Mouse (Mus musculus) kidney, embryonic 14.5 days (tissue): ENCODE data around the gene Gm16427. TPM values are rescaled to one million over a fixed set of nuclear protein-coding genes. Genes with fewer than 3 reads are reported as not detected.
"Not testable (repeated sequence)": the region's sequence is repeated elsewhere in the genome, so short reads cannot be mapped to it uniquely, and the experiment has no call there.

ENCODE experiments used
- ATAC-seq: fragments of 200-750 bp; cut with Nextera tagmentation; 2 replicates; pipeline ENCODE4 v1.8.0; 2017; ENCODE audit warnings: moderate number of reproducible peaks, mild to moderate bottlenecking, moderate TSS enrichment, moderate library complexity; ENCODE audit not compliant: low FRiP score, low TSS enrichment
- H3K27ac ChIP-seq: fragments of 300-500 bp; sonication (generic); 2 replicates; pipeline ENCODE4 v1.5.1; 2014; ENCODE audit warnings: low read depth, mild to moderate bottlenecking, low read length, moderate library complexity, mixed read lengths
- H3K27me3 ChIP-seq: fragments of 300-500 bp; sonication (generic); 2 replicates; pipeline ENCODE4 v1.6.1; 2014; ENCODE audit warnings: mild to moderate bottlenecking, low read length; ENCODE audit not compliant: control insufficient read depth, insufficient read depth
- H3K36me3 ChIP-seq: fragments of 300-500 bp; sonication (generic); 2 replicates; pipeline ENCODE4 v1.6.1; 2014; ENCODE audit warnings: low read length, mixed read lengths; ENCODE audit not compliant: control insufficient read depth, insufficient read depth
- H3K4me1 ChIP-seq: fragments of 300-500 bp; sonication (generic); 2 replicates; pipeline ENCODE4 v1.6.1; 2014; ENCODE audit warnings: low read length, mixed read lengths; ENCODE audit not compliant: control insufficient read depth, insufficient read depth
- H3K4me2 ChIP-seq: fragments of 300-500 bp; sonication (generic); replicated peaks from 2 replicates; pipeline ENCODE4 v1.6.1; 2014; ENCODE audit warnings: low read depth, mild to moderate bottlenecking, low read length
- H3K4me3 ChIP-seq: fragments of 300-500 bp; sonication (generic); 2 replicates; pipeline ENCODE4 v1.5.1; 2014; ENCODE audit warnings: mild to moderate bottlenecking, low read length
- H3K9ac ChIP-seq: fragments of 300-500 bp; sonication (generic); 2 replicates; pipeline ENCODE4 v1.6.1; 2014; ENCODE audit warnings: low read depth, mild to moderate bottlenecking, low read length, moderate library complexity
- H3K9me3 ChIP-seq: fragments of 300-500 bp; sonication (generic); 2 replicates; pipeline ENCODE4 v1.6.1; 2016; ENCODE audit warnings: low read length; ENCODE audit not compliant: control insufficient read depth
- WGBS: fragments of 180-500 bp; shearing (Covaris S2); extraction: QIAGEN DNeasy Blood & Tissue Kit; methylation state at CpG from one replicate; pipeline ENCODE4 v1.1.7; 2014; 5-methylcytosine and 5-hydroxymethylcytosine counted together
- polyA plus RNA-seq: library from polyadenylated mRNA; unstranded; fragments of >200 nt; fragmentation: Nextera tagmentation; extraction: Ambion mirVana; gene quantifications from 2 replicates; pipeline ENCODE4 v1.2.1, GENCODE M21; 2014

Gm16427 gene
- not detected in 2 replicates for polyA plus RNA-seq

GRCm38 (mm10) chr5:93540100-93540499 is at the start of gene Gm16427:
Gene Gm16427 (minus strand): TSS chr5:93540200.
- ATAC-seq, H3K4me3 ChIP-seq, H3K36me3 ChIP-seq, H3K27ac ChIP-seq, H3K4me1 ChIP-seq, H3K4me2 ChIP-seq, H3K27me3 ChIP-seq, H3K9ac ChIP-seq, H3K9me3 ChIP-seq: not testable (repeated sequence)
- 72% methylated on average over 2 of the region's 3 CpGs for WGBS

Other genes with a start within 250 kb of the Gm16427 start
- gene C87414, start 131.4 kb upstream of the Gm16427 start, polyA plus RNA-seq: not detected in 2 replicates